Mouse (Mus musculus) limb, embryonic 12.5 days (tissue): ENCODE measurements around the gene Zan. TPM values are rescaled to one million over a fixed set of nuclear protein-coding genes. Genes with fewer than 3 reads are reported as not detected.

ENCODE experiments used
- ATAC-seq: fragments of 200-750 bp; cut with Nextera tagmentation; 2 replicates; pipeline ENCODE4 v1.8.0; 2017; ENCODE audit warnings: low read depth, moderate TSS enrichment; ENCODE audit not compliant: insufficient number of reproducible peaks, insufficient read depth, low FRiP score, low TSS enrichment
- H3K27ac ChIP-seq: fragments of 300-500 bp; sonication (generic); 2 replicates; pipeline ENCODE4 v1.5.1; 2016; ENCODE audit warnings: mild to moderate bottlenecking, moderate library complexity
- H3K27me3 ChIP-seq: fragments of 300-500 bp; sonication (generic); 2 replicates; pipeline ENCODE4 v1.6.1; 2016; ENCODE audit warnings: mild to moderate bottlenecking, moderate library complexity
- H3K36me3 ChIP-seq: fragments of 300-500 bp; sonication (generic); 2 replicates; pipeline ENCODE4 v1.6.1; 2016; ENCODE audit warnings: mild to moderate bottlenecking, moderate library complexity
- H3K4me1 ChIP-seq: fragments of 300-500 bp; sonication (generic); replicated peaks from 2 replicates; pipeline ENCODE4 v1.6.1; 2016
- H3K4me2 ChIP-seq: fragments of 300-500 bp; sonication (generic); 2 replicates; pipeline ENCODE4 v1.6.1; 2016; ENCODE audit warnings: mild to moderate bottlenecking, moderate library complexity
- H3K4me3 ChIP-seq: fragments of 300-500 bp; sonication (generic); replicated peaks from 2 replicates; pipeline ENCODE4 v1.5.1; 2016; ENCODE audit warnings: mild to moderate bottlenecking
- H3K9ac ChIP-seq: fragments of 300-500 bp; sonication (generic); replicated peaks from 2 replicates; pipeline ENCODE4 v1.6.1; 2016; ENCODE audit warnings: mild to moderate bottlenecking, moderate library complexity
- H3K9me3 ChIP-seq: fragments of 300-500 bp; sonication (generic); 2 replicates; pipeline ENCODE4 v1.6.1; 2016; ENCODE audit warnings: mild to moderate bottlenecking, moderate library complexity
- WGBS: fragments of 180-500 bp; shearing (Covaris S2); methylation state at CpG from one replicate; pipeline ENCODE4 v1.1.7; 2016; 5-methylcytosine and 5-hydroxymethylcytosine counted together
- polyA plus RNA-seq: library from polyadenylated mRNA; unstranded; fragments of >200 nt; fragmentation: Nextera tagmentation; extraction: Ambion mirVana; gene quantifications from 2 replicates; pipeline ENCODE4 v1.2.1, GENCODE M21; 2016

Gene Zan
- polyA plus RNA-seq: 0.04 and 0.08 TPM in 2 replicates

GRCm38 (mm10) chr5:137476964-137477363 lies at the start of gene Zan:
Gene Zan (minus strand): TSS chr5:137477064.
- Histone ChIP-seq H3K9ac (no peak within 1 kb of the TSS), H3K4me3 (no peak within 1 kb of the TSS), H3K4me1 (no peaks in the 10 kb centered on the region), H3K36me3 (no peaks in the 10 kb centered on the region), H3K27me3 (no peaks in the 10 kb centered on the region), H3K27ac (no peak within 1 kb of the TSS), H3K9me3 (no peaks in the 10 kb centered on the region), H3K4me2 (no peak within 1 kb of the TSS)
- ATAC-seq: no peak
- 84% methylated on average over 5 of the region's 5 CpGs for WGBS

- peaks cover 37% of the 10 kb centered on the region for H3K4me1 ChIP-seq
- H3K9me3 ChIP-seq: no peaks in the 10 kb centered on the region
- no peak overlapping the region for H3K4me2 ChIP-seq
- H3K4me3 ChIP-seq: no peak overlapping the region
- H3K27ac ChIP-seq: peak overlapping the region; percentile 50
- peaks cover 86% of the 10 kb centered on the region for H3K36me3 ChIP-seq
- no peak overlapping the region for H3K9ac ChIP-seq
- ATAC-seq: no peak
- no peaks in the 10 kb centered on the region for H3K27me3 ChIP-seq
- WGBS: 55% methylated on average over 16 of the region's 16 CpGs
Observed at GRCm38 (mm10) chr5:137526192-137526936, 49.5 kb upstream of the Zan start.

GRCm38 (mm10) chr5:137525511-137525910 lies 48.6 kb upstream of the Zan start:
- peaks cover 94% of the 10 kb centered on the region for H3K36me3 ChIP-seq
- ATAC-seq: no peak
- WGBS: 74% methylated on average over 16 of the region's 16 CpGs

GRCm38 (mm10) chr5:137524671-137525070 lies 47.8 kb upstream of the Zan start:
- H3K27ac ChIP-seq: peak overlapping the region; percentile 41; the same call in 1 of the 2 replicates
- 89% methylated on average over 13 of the region's 13 CpGs for WGBS
- H3K36me3 ChIP-seq: peaks cover 96% of the 10 kb centered on the region

More at GRCm38 (mm10) chr5:137525511-137525910, 48.6 kb upstream of the Zan start:
- Histone ChIP-seq H3K9me3 (no peaks in the 10 kb centered on the region), H3K27ac (peak overlapping the region; percentile 50; the same call in 1 of the 2 replicates), H3K27me3 (no peaks in the 10 kb centered on the region), H3K4me2 (no peak overlapping the region), H3K9ac (0 out of 2 replicates have a peak overlapping the region, but pooled peaks have one; percentile 18), H3K4me3 (0 out of 2 replicates have a peak overlapping the region, but pooled peaks have one; percentile 1), H3K4me1 (peaks cover 35% of the 10 kb centered on the region)

GRCm38 (mm10) chr5:137524251-137524515 lies 47.3 kb upstream of the Zan start:
- no peaks in the 10 kb centered on the region for H3K9me3 ChIP-seq
- no peak overlapping the region for H3K27ac ChIP-seq
- H3K27me3 ChIP-seq: no peaks in the 10 kb centered on the region
- no peak for ATAC-seq
- peaks cover 96% of the 10 kb centered on the region for H3K36me3 ChIP-seq
- 93% methylated on average over 8 of the region's 8 CpGs for WGBS
- peaks cover 25% of the 10 kb centered on the region for H3K4me1 ChIP-seq
- no peak overlapping the region for H3K4me2 ChIP-seq
- no peak overlapping the region; the same call in 1 of the 2 replicates for H3K9ac ChIP-seq
- H3K4me3 ChIP-seq: no peak overlapping the region

More at GRCm38 (mm10) chr5:137524671-137525070, 47.8 kb upstream of the Zan start:
- no peak overlapping the region; the same call in 1 of the 2 replicates for H3K9ac ChIP-seq
- no peak overlapping the region for H3K4me3 ChIP-seq
- H3K27me3 ChIP-seq: no peaks in the 10 kb centered on the region
- H3K4me2 ChIP-seq: no peak overlapping the region
- H3K4me1 ChIP-seq: peaks cover 27% of the 10 kb centered on the region
- no peak for ATAC-seq
- H3K9me3 ChIP-seq: no peaks in the 10 kb centered on the region

- no peaks in the 10 kb centered on the region for H3K9me3 ChIP-seq
- no peak overlapping the region for H3K4me2 ChIP-seq
- H3K9ac ChIP-seq: no peak overlapping the region; the same call in 1 of the 2 replicates
- H3K27ac ChIP-seq: no peak overlapping the region
- no peak for ATAC-seq
- 82% methylated on average over 25 of the region's 25 CpGs for WGBS
- H3K4me1 ChIP-seq: peaks cover 25% of the 10 kb centered on the region
- H3K36me3 ChIP-seq: peaks cover 96% of the 10 kb centered on the region
- no peaks in the 10 kb centered on the region for H3K27me3 ChIP-seq
- H3K4me3 ChIP-seq: no peak overlapping the region
Observed at GRCm38 (mm10) chr5:137523396-137524250, 46.8 kb upstream of the Zan start.

- Histone ChIP-seq H3K4me3 (no peak overlapping the region), H3K9me3 (no peaks in the 10 kb centered on the region), H3K9ac (no peak overlapping the region), H3K36me3 (peaks cover 96% of the 10 kb centered on the region), H3K27ac (no peak overlapping the region), H3K4me1 (peaks cover 20% of the 10 kb centered on the region), H3K27me3 (no peaks in the 10 kb centered on the region), H3K4me2 (no peak overlapping the region)
- ATAC-seq: no peak
- WGBS: 77% methylated on average over 11 of the region's 11 CpGs
Observed at GRCm38 (mm10) chr5:137522711-137523110, 45.8 kb upstream of the Zan start.

GRCm38 (mm10) chr5:137521861-137522260 lies 45.0 kb upstream of the Zan start:
- Histone ChIP-seq H3K36me3 (peaks cover 98% of the 10 kb centered on the region), H3K27me3 (no peaks in the 10 kb centered on the region), H3K4me1 (peaks cover 15% of the 10 kb centered on the region), H3K27ac (no peak overlapping the region), H3K9ac (no peak overlapping the region), H3K4me3 (no peak overlapping the region), H3K4me2 (no peak overlapping the region), H3K9me3 (no peaks in the 10 kb centered on the region)
- ATAC-seq: no peak
- 78% methylated on average over 9 of the region's 9 CpGs for WGBS

GRCm38 (mm10) chr5:137519691-137520550 lies 43.1 kb upstream of the Zan start:
- Histone ChIP-seq H3K27me3 (no peaks in the 10 kb centered on the region), H3K4me3 (no peak overlapping the region), H3K9ac (peak overlapping the region; percentile 23; the same call in 1 of the 2 replicates), H3K36me3 (peaks cover 86% of the 10 kb centered on the region), H3K27ac (no peak overlapping the region), H3K4me2 (no peak overlapping the region), H3K9me3 (no peaks in the 10 kb centered on the region), H3K4me1 (no peaks in the 10 kb centered on the region)
- WGBS: 89% methylated on average over 27 of the region's 27 CpGs
- ATAC-seq: no peak

- H3K4me1 ChIP-seq: peaks cover 10% of the 10 kb centered on the region
- H3K4me2 ChIP-seq: no peak within 1 kb of the TSS
- WGBS: 77% methylated on average over 5 of the region's 5 CpGs
- no peaks in the 10 kb centered on the region for H3K27me3 ChIP-seq
- H3K9ac ChIP-seq: no peak within 1 kb of the TSS
- H3K4me3 ChIP-seq: no peak within 1 kb of the TSS
- no peak for ATAC-seq
- peaks cover 85% of the 10 kb centered on the region for H3K36me3 ChIP-seq
- H3K27ac ChIP-seq: no peak within 1 kb of the TSS
- H3K9me3 ChIP-seq: no peaks in the 10 kb centered on the region
Observed at GRCm38 (mm10) chr5:137518436-137518835, 41.6 kb upstream of the Zan start, which contains the start of gene Gigyf1. Gene Gigyf1 (plus strand): TSS chr5:137518548.
